Mouse (Mus musculus): Measurements from ENCODE around the gene Retnla. TPM values are rescaled to one million over a fixed set of nuclear protein-coding genes. Genes with fewer than 3 reads are reported as not detected.
A peak's percentile ranks its signal among the peaks of the same experiment; 100 is the strongest.

Retnla gene
- total RNA-seq (2014; rRNA removed) (not detected in 2 replicates), polyA plus RNA-seq (2015; fragmentation: Nextera tagmentation; extraction: Ambion mirVana) (not detected in 2 replicates)

DNA sequence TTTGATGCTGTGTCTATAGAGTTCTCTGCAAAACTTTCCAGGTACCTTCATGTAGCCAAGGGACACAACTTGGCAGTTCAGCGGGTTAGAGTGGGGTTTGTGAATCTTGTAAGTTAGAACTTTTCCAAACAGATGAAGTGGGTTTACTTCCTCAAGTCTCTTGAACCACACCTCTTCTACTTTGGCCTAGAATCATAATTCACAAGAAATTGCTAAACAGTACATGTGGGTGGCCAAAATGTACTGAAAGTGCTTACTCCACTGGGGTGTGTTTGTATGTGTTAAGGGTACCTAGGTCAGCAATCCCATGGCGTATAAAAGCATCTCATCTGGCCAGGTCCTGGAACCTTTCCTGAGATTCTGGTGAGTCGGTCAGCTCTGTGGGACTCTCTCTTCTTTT lies at the start of gene Retnla:
Gene Retnla, plus strand, starts transcription at position 286 of the 400 bp plus-strand sequence.
- Histone ChIP-seq H3K4me3 (ENCODE audit: low read length) (no peak within 1 kb of the TSS), H3K9ac (replicated peaks; ENCODE audit: low read length) (no peak within 1 kb of the TSS), H3K27ac (no peak within 1 kb of the TSS), H3K27me3 (ENCODE audit: insufficient read depth, low read length) (no peaks in the 10 kb centered on the region), H3K4me2 (ENCODE audit: low read depth, low read length) (no peak within 1 kb of the TSS), H3K9me3 (ENCODE audit: low read length) (no peaks in the 10 kb centered on the region), H3K4me1 (ENCODE audit: insufficient read depth, low read length) (no peaks in the 10 kb centered on the region), H3K36me3 (ENCODE audit: insufficient read depth, low read length) (no peaks in the 10 kb centered on the region)
- DNase-seq (ENCODE audit: low spot score) (no peak), ATAC-seq (no peak)
- WGBS, result 91% methylated on average over 3 of the region's 3 CpGs
- no peak for TF ChIP-seq CTCF (IDR thresholded peaks at IDR 0.05; ENCODE audit: low read depth)

DNA sequence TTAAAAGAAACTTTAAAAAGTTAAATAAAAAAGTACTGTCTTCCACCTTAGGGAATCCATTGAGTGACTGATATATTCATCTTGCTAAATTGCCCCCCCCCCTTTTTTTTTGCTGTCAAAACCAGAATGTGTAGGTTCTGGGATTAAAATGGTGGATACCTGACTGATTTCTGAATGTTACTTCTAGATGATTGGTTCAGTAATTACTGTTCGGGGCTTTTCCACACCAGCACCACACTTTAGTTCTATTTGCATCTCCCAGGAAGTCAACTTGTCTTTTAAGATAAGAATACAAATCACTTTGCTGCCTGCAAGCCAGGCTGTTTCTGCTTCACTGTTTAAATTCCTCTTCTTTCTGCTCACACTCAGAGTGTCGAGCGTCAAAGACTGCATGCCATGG lies 44.1 kb upstream of the Retnla start:
- DNase-seq (ENCODE audit: low spot score) (no peak), ATAC-seq (no peak)
- no peak for TF ChIP-seq CTCF (IDR thresholded peaks at IDR 0.05; ENCODE audit: low read depth)
- H3K27ac ChIP-seq, result no peak overlapping the region
- no peak overlapping the region for H3K4me3 ChIP-seq (ENCODE audit: low read length)
- 79% methylated on average over 3 of the region's 3 CpGs for WGBS
- H3K4me2 ChIP-seq (ENCODE audit: low read depth, low read length), result no peak overlapping the region
- H3K36me3 ChIP-seq (ENCODE audit: insufficient read depth, low read length), result no peaks in the 10 kb centered on the region
- no peaks in the 10 kb centered on the region for H3K27me3 ChIP-seq (ENCODE audit: insufficient read depth, low read length)
- no peak overlapping the region for H3K9ac ChIP-seq (replicated peaks; ENCODE audit: low read length)
- H3K4me1 ChIP-seq (ENCODE audit: insufficient read depth, low read length), result no peaks in the 10 kb centered on the region
- no peaks in the 10 kb centered on the region for H3K9me3 ChIP-seq (ENCODE audit: low read length)

- Histone ChIP-seq H3K4me2 (ENCODE audit: low read depth, low read length) (no peak overlapping the region), H3K4me3 (ENCODE audit: low read length) (no peak overlapping the region), H3K9ac (replicated peaks; ENCODE audit: low read length) (no peak overlapping the region), H3K27ac (no peak overlapping the region), H3K36me3 (ENCODE audit: insufficient read depth, low read length) (no peaks in the 10 kb centered on the region), H3K4me1 (ENCODE audit: insufficient read depth, low read length) (no peaks in the 10 kb centered on the region), H3K9me3 (ENCODE audit: low read length) (no peaks in the 10 kb centered on the region), H3K27me3 (ENCODE audit: insufficient read depth, low read length) (no peaks in the 10 kb centered on the region)
- TF ChIP-seq CTCF (IDR thresholded peaks at IDR 0.05; ENCODE audit: low read depth), result no peak
- WGBS, result 82% methylated on average over 3 of the region's 3 CpGs
- DNase-seq (ENCODE audit: low spot score), result no peak
- no peak for ATAC-seq
Observed at GRCm38 (mm10) chr16:48799470-48799869, 42.9 kb upstream of the Retnla start.

GRCm38 (mm10) chr16:48800906-48801305 lies 41.4 kb upstream of the Retnla start:
- no peak overlapping the region for H3K4me2 ChIP-seq (ENCODE audit: low read depth, low read length)
- ATAC-seq, result no peak
- no peaks in the 10 kb centered on the region for H3K36me3 ChIP-seq (ENCODE audit: insufficient read depth, low read length)
- no peaks in the 10 kb centered on the region for H3K9me3 ChIP-seq (ENCODE audit: low read length)
- H3K27me3 ChIP-seq (ENCODE audit: insufficient read depth, low read length), result no peaks in the 10 kb centered on the region
- H3K4me3 ChIP-seq (ENCODE audit: low read length), result no peak overlapping the region
- WGBS, result 93% methylated on average over 2 of the region's 2 CpGs
- no peaks in the 10 kb centered on the region for H3K4me1 ChIP-seq (ENCODE audit: insufficient read depth, low read length)
- no peak overlapping the region for H3K9ac ChIP-seq (replicated peaks; ENCODE audit: low read length)
- no peak for DNase-seq (ENCODE audit: low spot score)
- H3K27ac ChIP-seq, result no peak overlapping the region
- TF ChIP-seq CTCF (IDR thresholded peaks at IDR 0.05; ENCODE audit: low read depth), result no peak

DNA sequence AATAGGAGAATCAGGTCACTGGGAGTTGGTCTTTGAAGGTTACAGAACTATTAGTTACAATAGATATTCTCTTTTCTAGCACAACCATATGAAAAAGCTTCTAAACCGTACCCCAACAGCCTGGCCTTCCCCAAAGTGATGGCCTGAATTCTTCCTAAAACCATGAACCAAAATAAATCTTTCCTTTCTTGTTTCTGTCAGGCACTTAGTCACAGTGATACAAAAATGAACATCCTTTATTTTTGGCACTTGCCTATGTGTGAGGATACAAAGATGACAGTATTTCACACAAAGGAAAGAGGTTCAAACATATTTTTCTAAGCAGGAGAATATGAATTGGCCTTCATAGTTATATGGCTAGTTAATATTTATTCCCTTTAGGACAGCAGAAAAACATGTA lies 36.9 kb upstream of the Retnla start:
- WGBS, result 91% methylated on average over 1 of the region's 1 CpGs
- ATAC-seq, result no peak
- no peak for DNase-seq (ENCODE audit: low spot score)
- Histone ChIP-seq H3K27ac (no peak overlapping the region), H3K4me2 (ENCODE audit: low read depth, low read length) (no peak overlapping the region), H3K27me3 (ENCODE audit: insufficient read depth, low read length) (no peaks in the 10 kb centered on the region), H3K36me3 (ENCODE audit: insufficient read depth, low read length) (no peaks in the 10 kb centered on the region), H3K9ac (replicated peaks; ENCODE audit: low read length) (no peak overlapping the region), H3K4me3 (ENCODE audit: low read length) (no peak overlapping the region), H3K4me1 (ENCODE audit: insufficient read depth, low read length) (no peaks in the 10 kb centered on the region), H3K9me3 (ENCODE audit: low read length) (no peaks in the 10 kb centered on the region)
- TF ChIP-seq CTCF (IDR thresholded peaks at IDR 0.05; ENCODE audit: low read depth), result no peak

DNA sequence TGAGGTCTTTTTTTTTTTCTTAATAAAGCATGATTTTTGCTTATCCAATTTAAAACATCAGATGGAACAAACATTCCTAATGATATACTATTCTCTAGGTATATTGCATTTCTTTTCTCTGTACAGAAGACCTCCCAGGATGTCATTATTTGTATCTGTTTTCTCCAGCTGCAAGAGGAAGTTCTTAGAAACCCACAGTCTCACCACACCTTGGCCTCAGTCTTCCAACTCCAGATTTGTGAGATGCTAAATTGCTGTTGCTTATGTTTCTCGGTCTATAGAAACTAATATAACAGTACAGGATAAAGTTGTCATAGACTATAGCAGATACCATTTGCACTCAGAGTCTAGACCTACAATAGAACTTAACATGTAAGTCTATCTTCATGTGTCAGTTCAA lies 35.8 kb upstream of the Retnla start:
- no peak overlapping the region for H3K4me2 ChIP-seq (ENCODE audit: low read depth, low read length)

DNA sequence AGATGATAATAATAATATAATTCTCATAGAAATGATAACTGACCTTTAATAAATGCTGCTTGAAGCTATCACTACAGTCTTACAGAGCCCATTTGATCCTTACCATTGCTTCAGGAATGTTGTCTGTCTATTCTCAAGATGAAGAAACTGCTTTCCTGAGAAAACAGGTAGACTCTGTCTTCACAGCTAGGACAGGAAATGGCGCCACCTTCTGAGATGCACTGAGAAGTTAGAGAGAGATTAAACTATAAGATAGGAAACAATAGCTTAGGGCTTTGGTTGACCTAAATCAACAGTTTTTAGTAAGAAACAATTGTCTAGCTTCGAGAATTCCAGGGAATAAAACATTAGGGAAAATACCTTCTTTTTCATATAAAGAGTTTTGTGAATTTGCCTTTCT lies 33.0 kb upstream of the Retnla start:
- no peaks in the 10 kb centered on the region for H3K27me3 ChIP-seq (ENCODE audit: insufficient read depth, low read length)
- no peak overlapping the region for H3K4me3 ChIP-seq (ENCODE audit: low read length)
- no peak overlapping the region for H3K9ac ChIP-seq (replicated peaks; ENCODE audit: low read length)
- no peaks in the 10 kb centered on the region for H3K9me3 ChIP-seq (ENCODE audit: low read length)
- no peak overlapping the region for H3K27ac ChIP-seq
- TF ChIP-seq CTCF (IDR thresholded peaks at IDR 0.05; ENCODE audit: low read depth), result peak; percentile 51
- ATAC-seq, result no peak
- no peaks in the 10 kb centered on the region for H3K4me1 ChIP-seq (ENCODE audit: insufficient read depth, low read length)
- H3K4me2 ChIP-seq (ENCODE audit: low read depth, low read length), result no peak overlapping the region
- DNase-seq (ENCODE audit: low spot score), result peak; percentile 43
- H3K36me3 ChIP-seq (ENCODE audit: insufficient read depth, low read length), result no peaks in the 10 kb centered on the region
- 59% methylated on average over 2 of the region's 2 CpGs for WGBS

More for the DNA sequence above, 35.8 kb upstream of the Retnla start:
- no peaks in the 10 kb centered on the region for H3K27me3 ChIP-seq (ENCODE audit: insufficient read depth, low read length)
- DNase-seq (ENCODE audit: low spot score), result no peak
- H3K4me3 ChIP-seq (ENCODE audit: low read length), result no peak overlapping the region
- no peak for ATAC-seq
- H3K9ac ChIP-seq (replicated peaks; ENCODE audit: low read length), result no peak overlapping the region
- H3K36me3 ChIP-seq (ENCODE audit: insufficient read depth, low read length), result no peaks in the 10 kb centered on the region
- no peak for TF ChIP-seq CTCF (IDR thresholded peaks at IDR 0.05; ENCODE audit: low read depth)
- H3K27ac ChIP-seq, result no peak overlapping the region
- WGBS, result 87% methylated on average over 1 of the region's 1 CpGs
- no peaks in the 10 kb centered on the region for H3K9me3 ChIP-seq (ENCODE audit: low read length)
- H3K4me1 ChIP-seq (ENCODE audit: insufficient read depth, low read length), result no peaks in the 10 kb centered on the region
